Mouse (Mus musculus) brain, adult 2 months (tissue): ENCODE measurements around the gene Ndufv2.

ENCODE experiments used
- DNase-seq: peaks from one replicate; pipeline ENCODE4 v3.0.0; 2011; ENCODE audit warnings: low read depth, low spot score

Gene Ndufv2

DNA sequence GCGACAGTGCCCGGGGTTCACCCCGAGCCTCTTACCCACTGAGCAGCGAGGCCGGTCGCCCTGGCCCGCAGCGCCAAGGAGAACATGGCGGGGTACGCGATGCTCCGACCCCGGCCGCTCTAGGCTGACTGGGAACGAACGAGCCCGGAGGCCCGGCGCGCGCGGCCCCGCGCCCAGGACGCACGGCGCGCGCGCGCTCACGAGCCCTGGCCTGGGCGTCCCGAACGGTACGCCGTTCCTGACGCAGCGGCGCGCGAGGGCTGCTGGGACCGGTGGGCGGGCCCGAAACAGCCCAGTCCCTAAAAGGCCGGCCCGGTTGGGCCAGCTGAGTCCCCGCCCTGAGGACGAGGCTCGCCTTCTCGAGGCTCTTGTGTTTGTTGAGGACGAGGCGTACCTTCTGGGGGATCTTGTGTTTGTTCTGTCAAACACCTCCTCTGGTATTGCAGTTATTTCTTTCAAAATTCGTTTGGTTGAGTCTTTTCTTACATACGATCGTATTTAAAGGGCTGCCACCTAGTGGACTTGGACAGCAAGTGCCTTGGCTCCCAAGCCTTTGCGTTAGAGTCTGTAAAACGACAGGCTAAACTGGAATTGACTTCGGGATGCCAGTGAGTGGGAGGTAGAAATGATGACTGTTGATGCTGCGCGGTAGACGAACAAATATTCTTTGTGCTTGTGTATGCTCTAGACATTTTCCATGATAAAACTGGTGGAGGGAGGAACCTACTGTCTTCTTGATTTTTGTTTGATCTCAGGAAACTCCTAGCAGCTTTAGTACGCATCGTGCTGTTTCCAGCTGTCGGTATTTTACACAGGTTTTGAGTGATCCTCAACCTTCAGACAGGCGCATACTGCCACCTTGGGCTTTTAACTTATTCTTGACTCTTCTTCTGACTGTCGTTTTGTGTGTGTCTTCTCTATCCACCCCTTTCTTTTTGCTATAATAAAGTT is at the start of gene Ndufv2:
Ndufv2 (minus strand) TSS at position 180 of the 951 bp plus-strand sequence.
- DNase-seq = peak; percentile 99

DNA sequence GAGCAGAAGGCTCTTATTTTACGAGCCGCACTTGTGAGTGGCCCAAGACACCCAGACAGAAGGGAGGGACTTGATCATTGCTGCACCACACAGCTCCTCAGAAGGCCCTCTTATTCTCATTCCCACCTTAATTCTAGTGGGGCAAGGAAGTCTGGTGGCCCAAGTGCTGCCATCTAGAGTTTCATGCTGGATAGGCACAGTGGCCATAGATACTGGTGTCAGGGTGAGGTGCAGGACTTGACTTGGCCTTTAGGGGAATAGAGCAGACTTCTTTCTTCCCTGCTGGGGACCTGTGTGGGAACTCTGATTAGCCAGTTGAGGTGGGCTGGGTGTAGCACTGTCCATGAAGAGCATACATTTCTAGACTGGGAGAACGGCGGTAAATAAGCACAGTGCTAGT is 29.9 kb upstream of the Ndufv2 start:
- no peak for DNase-seq

DNA sequence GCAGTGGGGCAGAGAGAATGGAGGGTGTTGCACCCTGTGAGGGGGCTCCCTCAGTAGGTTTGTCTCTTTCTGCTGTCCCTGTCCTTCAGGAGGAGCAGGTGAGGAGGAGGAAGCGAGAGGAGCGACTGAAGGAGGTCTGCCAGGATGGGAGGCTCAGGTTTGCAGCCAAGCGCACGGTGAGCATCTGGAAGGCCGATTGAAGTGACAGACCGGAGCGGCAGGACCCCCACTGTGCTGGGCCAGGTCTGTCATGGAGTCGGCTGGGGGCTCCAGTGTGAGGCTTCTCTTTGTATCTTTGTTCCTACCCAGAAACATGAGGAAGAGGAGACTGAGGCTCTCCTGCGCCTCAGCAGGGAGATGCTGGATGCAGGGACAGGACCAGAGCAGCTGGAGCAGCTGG is 29.0 kb upstream of the Ndufv2 start:
- no peak for DNase-seq

DNA sequence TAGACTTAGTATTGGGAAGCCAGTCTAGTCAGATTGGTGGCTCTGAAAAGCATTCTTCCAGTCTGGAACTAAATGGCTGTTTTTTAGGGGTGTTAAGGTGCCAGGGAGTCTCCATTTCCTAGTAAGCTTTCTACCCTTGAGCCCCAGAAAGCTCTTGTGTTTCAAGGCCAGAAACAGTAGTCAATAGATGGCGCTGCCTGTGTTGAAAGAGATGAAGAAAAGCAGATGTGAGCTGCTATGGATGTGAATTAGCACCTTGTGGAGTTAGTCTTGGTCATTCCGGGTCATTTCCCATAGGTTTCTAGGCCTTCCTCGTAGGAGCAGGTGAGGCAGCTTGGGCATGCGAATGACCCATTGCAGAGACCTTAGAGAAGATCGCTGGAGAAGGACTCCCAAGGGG is 23.9 kb upstream of the Ndufv2 start:
- DNase-seq = peak; percentile 19

DNA sequence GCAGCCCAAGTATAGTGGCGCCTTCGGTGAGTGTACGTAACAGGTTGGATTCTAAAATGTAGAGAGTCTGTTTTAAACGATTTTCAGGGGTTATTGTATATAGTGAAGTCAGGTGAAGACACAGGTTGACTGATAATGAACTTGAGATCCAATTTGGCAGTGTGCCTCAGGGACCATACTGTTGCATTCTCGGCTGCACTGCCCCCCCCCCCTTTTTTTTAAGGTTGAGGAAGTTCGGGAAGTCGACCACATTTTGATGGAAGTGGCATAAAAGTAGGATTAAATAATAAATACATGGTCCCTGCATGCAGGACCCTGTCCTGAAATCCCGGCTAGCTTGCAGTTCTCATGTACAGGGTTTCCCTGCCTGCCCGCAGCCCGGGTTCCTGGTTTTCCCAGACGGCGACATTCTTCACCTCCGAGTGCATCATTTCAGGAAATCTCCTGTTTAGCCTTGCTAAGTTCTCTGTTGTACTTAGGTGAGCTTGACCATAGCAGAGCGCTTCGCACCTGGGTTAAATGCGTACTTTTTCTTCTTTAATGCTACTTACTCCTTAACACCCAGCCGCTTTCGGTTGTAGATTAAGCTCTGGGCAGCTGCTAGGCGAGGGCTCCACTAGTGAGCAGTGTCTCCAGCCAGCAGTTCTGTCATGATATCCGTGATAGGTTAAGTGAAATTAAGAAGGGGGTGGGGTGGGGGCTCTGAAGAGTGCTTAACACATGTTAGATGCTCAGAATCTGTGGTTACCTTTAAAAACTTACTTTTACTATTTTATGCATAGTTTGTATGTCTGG is 22.7 kb upstream of the Ndufv2 start:
- no peak for DNase-seq

DNA sequence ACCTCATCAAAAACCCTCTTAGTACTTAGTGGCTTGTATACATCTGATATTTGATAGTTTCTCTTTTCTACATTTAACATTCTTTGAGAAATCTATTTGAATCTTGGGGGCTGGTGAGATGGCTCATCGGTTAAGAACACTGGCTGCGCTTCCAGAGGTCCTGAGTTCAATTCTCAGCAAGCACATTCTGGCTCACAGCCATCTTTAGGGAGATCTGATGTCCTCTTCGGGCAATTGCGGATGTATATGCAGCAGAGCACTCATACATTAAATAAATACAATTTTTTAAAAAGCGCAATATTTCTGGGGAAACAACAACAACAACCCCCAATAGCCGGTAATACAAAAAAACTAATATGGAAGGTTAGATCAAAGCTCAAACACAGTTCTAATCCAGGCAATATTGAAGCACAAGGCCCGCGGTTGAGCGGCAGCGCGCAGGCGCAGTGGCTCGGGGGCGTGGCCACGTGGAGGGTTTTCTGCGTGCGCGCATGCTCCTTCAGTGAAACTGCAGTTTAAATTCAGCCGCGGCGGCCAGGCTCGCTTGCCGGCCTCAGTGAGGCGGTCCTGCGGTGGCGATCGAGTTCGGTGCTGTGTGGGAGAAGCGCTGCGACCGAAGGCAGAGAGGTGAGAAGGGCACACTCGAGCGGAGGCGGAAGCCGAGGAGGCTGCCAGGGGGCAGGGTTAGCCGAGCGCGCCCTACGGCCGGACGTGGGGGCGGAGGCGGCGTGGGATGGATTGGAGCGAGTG is 21.9 kb upstream of the Ndufv2 start, which contains the start of gene Ddx11:
Ddx11 (plus strand) TSS at position 455 of the 750 bp plus-strand sequence.
- peak; percentile 92 for DNase-seq

DNA sequence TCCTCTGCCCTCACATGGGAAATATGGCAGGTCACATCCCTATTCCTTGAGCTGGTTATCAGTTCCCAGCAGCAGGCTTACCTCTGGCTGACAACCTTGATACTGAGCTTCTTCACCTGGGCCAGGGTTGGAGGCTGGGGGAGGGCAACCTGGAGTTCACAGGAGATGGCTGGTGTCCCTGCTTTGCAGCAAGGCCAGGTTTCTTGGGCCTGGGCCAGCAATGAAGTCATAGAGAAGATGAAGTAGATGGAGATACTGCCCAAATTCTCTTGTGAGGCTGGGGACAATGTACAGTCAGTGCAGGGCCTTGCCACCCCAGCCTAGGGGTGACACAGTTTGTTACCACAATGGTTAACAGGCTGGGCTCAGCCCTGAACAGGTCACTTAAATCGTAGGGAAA is 19.3 kb upstream of the Ndufv2 start:
- peak; percentile 52 for DNase-seq

DNA sequence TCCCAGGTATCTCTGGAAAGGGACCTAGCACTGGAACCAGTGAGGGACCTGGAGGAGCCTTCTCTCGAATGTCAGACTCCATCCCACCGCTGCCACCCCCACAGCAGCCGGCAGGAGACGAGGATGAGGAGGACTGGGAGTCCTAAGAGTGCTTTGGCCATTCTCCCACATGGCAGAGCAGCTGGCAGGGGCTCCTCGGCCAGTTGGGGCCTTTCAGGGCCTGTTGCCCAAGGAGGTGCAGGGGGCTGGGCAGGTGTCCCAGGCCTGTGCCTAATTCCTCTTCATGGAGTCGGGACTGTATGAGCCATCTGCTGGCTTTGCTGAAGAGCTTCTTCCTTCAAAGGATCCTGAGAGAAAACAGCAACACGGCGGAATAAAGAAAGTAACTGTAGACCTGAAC is 17.6 kb upstream of the Ndufv2 start:
- DNase-seq = no peak

DNA sequence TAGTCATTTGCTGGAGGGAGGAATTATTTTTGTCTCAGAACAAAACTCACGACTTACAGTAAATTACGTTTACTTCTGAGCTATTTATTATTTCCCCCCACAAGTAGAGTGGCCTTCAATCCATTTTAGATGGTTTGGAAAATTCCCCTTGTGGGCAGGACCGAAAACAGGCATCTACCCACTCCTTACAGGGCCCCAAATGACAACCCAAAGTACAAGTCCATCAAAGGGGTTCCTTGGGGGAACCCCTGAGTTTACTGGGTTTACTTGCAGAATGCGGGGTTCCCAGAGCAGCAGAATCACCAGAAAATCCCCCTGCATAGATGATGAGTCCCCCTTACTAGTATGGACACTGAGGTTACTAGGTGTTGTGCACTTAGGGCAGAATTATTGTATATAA is 10.8 kb upstream of the Ndufv2 start:
- DNase-seq = no peak

DNA sequence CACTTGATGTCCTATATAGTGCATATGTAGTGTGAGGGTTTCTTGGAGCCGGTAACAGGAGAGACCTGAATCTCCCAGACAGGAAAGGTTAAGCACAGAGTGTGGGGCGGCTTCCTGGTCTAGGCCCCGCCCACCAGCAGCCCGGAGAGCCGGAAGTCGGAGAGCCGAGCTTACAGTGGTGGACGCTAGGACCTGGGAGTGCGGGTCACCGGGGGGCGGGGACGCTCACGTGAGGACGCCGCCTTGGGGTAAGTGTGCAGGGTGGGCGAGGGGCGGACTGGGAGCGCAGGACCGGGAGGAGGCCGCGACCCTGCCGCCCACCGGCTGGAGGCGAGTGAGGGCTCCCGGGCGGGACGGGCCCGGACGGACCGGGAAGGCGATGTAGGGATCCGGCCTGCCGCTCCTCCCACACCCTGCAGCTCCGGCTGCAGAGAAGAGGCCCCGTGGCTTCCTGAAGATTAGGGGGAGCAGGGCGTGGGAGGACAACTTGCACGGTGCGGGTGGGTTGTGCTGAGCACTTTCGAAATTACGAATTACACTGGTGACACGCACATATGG is 10.1 kb upstream of the Ndufv2 start, which contains the start of gene Washc1:
Washc1 (plus strand) TSS at position 144 of the 558 bp plus-strand sequence.
- DNase-seq = peak; percentile 96

DNA sequence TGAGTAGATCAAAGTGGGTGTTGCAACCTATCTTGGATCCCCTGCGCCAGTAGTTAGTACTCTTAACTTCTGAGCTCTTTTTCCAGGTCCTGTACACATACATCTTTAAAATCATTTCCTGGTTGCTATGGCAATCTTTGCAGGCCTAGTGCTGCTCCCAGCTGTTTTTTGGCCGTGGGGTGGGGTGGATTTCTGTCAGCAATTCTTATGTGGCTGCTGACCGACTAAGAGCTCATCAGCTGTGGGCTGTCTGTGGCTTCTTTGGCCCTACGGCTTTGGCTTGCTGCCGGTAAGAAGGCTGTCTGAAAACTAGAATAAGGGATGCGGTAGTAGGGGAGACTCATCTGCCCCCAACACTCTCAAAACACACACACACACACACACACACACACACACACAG is 9.4 kb upstream of the Ndufv2 start:
- peak; percentile 40 for DNase-seq

DNA sequence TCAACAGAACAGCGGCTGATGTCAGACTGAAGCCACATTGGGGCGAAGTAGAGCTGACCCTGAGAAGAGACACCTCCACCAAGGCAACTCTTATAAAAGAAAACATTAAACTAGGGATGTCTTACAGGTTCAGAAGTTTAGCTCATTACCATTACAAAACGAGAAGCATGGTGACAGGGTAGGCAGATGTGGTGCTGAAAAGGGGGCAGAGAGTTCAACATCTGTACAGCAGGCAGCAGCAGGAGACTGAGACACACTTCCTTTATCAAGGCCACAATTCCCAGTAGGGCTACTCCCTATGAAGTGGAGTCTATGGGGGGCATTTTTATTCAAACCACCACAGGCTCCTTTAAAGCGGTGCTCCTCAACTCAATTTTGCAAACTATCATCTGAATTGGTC is 6.8 kb upstream of the Ndufv2 start:
- no peak for DNase-seq

DNA sequence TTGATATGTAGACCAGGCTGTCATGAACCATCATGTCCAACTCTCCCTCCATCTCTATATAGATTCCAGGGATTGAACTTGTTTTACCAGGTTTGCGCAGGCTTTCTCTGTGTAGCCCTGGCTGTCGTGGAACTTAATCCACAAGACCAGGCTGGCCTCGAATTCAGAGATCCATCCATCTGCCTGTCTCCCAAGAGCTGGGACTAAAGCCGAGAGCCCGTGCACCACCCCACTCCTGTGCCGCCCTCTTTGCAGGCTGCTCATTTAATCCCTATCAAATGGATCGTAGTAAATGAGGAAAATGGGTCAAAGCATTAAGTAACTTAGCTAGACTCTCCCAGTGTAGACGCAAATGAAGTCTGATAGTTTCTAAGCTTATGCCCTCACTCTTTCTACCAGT is 6.1 kb upstream of the Ndufv2 start:
- no peak for DNase-seq

DNA sequence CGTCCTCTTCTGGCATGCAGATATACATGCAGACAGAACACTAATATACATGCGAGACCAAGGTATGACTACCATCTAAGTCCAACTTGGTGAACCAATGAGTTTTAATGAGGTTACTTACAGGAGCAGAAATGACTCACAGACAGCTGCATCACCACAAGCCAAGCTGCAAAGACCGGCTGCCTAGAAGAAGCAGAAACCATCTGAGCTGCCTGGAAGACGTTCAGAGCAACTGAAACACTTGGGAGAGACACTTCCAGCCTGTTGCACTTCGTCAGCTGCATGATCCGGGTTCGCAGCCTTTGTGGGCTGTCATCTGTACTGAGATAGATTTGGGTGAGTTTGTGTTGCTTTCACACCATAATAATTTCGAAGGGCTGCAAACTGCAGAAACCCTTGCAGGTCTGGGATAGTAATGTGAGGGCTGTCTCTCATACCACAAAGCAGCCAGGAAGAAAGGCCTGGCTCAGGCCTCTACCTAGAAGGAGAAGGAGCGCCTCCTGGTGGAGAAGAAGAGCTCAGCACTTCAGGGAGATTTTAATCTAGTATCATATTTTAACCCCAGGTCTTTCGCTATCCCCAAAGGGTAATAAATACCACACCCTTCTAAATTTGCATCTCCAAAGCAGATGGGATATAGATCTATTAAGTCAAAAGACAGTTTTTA is 5.4 kb upstream of the Ndufv2 start:
- DNase-seq = peak; percentile 74

DNA sequence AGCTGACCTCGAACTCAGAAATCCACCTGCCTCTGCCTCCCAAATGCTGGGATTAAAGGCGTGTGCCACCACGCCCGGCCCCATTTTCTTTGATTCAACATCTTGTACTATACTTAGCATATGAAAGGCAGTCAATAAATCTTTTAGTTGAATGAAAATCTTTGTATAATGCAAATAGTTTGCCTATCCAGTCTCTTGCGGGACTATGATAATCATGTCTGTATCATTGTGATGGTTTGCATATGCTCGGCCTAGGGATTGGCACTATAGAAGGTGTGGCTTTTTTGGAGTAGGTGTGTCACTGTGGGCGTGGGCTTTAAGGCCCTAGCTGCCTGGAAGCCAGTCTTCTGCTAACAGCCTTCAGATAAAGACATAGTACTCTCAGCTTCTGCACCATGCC is 2.7 kb upstream of the Ndufv2 start:
- no peak for DNase-seq

DNA sequence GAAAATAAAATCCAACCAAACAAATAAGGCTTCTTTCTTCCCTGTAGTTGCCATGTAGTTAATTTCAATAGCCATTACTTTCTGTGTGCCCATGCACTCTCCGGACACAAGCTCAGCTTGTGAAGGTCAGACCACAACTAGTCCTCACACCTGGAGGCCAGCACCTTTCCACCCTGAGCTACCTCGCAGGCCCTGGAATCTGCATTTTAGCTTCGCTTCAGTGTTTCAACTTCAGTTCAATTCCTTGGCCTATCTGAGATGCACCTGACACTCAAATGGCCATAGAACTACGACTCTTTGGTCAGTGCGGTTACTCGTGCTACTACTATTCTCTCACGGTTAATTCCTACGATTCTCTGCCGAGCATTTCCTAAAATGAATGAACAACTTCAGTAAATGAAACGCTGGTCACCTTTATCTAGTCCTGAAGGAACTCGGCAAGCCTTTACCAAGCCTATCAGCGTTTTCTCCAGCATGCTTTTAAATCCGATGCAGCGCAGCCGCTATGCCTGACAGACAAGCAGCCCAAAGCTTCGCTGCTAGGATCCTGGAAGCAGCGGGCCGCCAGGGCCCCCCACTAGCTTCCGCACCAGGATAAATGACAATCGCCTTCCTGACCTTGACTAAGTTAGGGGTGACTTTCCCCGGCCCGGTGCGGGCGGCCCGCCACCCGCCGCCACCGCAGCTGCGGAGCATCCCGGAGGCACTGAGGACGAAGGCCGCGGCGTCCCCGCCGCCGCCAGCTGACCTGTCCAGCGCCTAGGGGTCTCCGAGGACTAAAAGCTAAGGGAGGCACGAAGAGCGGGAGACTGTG is 586 bp downstream of the Ndufv2 start:
- peak; percentile 52 for DNase-seq

DNA sequence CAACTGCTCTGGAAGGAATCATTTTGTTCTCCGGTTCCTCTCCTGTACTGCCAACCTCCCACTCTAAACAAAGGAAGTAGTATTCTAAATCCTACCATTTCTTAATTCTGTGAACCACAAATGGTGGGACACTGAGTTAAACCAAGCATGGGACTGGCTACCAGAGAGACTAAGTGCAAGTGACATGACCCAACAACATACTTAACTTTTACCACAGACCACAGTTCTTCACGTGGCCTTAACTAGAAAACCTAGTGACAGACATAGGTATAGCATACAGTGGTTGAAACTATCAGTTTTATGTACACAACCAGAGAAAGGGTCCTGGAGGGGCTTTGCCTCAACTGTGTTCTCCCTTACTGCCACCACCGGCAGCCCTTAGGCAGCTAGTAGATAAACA is 8.7 kb downstream of the Ndufv2 start:
- no peak for DNase-seq

DNA sequence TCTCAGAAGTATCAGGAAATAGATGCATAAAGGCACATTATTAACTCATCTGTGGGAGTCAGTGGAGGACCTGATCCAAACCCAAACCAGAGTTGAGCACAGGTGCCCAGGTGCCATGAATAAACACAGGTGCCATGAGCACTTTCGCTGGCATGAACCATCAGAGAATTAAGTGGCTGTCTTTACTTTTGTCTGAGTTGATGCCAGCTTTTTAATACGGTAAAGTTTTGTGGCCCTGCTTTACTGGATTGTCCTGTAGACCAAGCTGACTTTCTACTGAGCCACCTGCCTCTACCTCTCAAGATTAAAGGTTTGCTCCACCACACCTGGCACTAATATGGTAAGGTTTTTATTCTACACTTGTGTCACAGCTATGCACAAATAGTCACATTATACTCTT is 9.3 kb downstream of the Ndufv2 start:
- DNase-seq = no peak

DNA sequence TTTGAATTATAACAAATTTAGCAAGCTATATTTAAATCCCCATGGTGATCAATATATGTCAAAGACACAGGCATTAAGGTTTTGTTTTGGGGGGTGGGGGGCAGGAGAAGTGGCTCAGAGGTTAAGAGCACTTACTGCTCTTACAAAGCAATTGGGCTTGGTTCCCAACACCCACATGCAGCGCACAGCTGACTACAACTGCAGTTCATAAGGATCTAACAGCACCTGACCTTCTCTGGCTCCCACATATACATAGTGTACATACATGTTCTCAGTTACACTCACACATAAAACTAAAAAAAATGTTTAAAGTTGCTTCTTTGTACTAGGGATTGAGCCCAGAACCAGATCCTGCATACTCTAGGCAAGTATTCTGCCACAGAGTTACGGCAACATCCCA is 10.0 kb downstream of the Ndufv2 start:
- DNase-seq = no peak

DNA sequence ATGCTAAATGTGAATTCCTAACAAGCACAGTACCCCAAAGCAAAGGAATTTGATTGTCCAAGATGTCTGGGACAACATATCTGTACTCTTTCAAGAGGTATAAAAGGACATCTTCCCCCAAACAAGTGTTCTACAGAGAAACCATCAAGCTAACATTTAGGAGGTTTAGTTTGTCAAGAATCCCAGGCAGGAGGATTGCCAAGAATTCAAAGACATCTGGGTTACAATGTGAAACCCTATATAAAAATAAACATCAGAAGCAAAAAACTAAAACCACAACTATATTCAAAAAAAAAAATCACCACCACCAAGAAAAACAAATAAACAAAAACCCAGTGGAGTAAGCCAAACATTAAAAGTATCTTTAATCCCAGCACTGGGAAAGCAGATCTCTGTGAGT is 11.1 kb downstream of the Ndufv2 start:
- DNase-seq = no peak
